Mouse (Mus musculus) myocyte (in vitro differentiated cells): Measurements from ENCODE around the gene Kif21a.

Source experiments
- CEBPB ChIP-seq: IDR thresholded peaks from 2 replicates; pipeline ENCODE4 v1.6.1; 2011; ENCODE audit warnings: mild to moderate bottlenecking, moderate library complexity; ENCODE audit not compliant: poor library complexity, insufficient read depth, severe bottlenecking
- E2F4 ChIP-seq: IDR thresholded peaks from one replicate; pipeline ENCODE4 v1.6.1; 2011; ENCODE audit warnings: mild to moderate bottlenecking, control low read depth, moderate library complexity; ENCODE audit not compliant: insufficient read depth
- MAX ChIP-seq: IDR thresholded peaks from one replicate; pipeline ENCODE4 v1.6.1; 2011; ENCODE audit warnings: low read depth, mild to moderate bottlenecking, control low read depth
- MYOD1 ChIP-seq, 3 experiments: IDR thresholded peaks; one replicate each; pipeline ENCODE4 v1.6.1; 2011; ENCODE audit warnings: control low read depth in 2 of 3, low read depth in 2 of 3, mild to moderate bottlenecking in 2 of 3, moderate library complexity in 1 of 3; ENCODE audit not compliant: insufficient read length in 2 of 3, control insufficient read depth in 1 of 3
- MYOG ChIP-seq, 3 experiments: IDR thresholded peaks; one replicate each; pipeline ENCODE4 v1.6.1; 2011; ENCODE audit warnings: control low read depth in 2 of 3, low read depth in 2 of 3, mild to moderate bottlenecking in 2 of 3; ENCODE audit not compliant: insufficient read length in 2 of 3, control insufficient read depth in 1 of 3, insufficient read depth in 1 of 3
- POLR2A ChIP-seq: IDR thresholded peaks from one replicate; pipeline ENCODE4 v1.6.1; 2011; ENCODE audit warnings: low read depth, mild to moderate bottlenecking, control low read depth, moderate library complexity; ENCODE audit not compliant: insufficient read length
- POLR2AphosphoS2 ChIP-seq: IDR thresholded peaks from one replicate; pipeline ENCODE4 v1.6.1; 2011; ENCODE audit warnings: low read depth, control low read depth; ENCODE audit not compliant: insufficient read length
- TCF12 ChIP-seq: IDR thresholded peaks from one replicate; pipeline ENCODE4 v1.6.1; 2011; ENCODE audit warnings: mild to moderate bottlenecking, control low read depth; ENCODE audit not compliant: poor library complexity, insufficient read depth, severe bottlenecking
- TCF3 ChIP-seq: IDR thresholded peaks from one replicate; pipeline ENCODE4 v1.6.1; 2011; ENCODE audit warnings: low read depth, control low read depth; ENCODE audit not compliant: insufficient read length
- USF1 ChIP-seq: IDR thresholded peaks from one replicate; pipeline ENCODE4 v1.6.1; 2011; ENCODE audit warnings: low read depth, mild to moderate bottlenecking, control low read depth, moderate library complexity

DNA sequence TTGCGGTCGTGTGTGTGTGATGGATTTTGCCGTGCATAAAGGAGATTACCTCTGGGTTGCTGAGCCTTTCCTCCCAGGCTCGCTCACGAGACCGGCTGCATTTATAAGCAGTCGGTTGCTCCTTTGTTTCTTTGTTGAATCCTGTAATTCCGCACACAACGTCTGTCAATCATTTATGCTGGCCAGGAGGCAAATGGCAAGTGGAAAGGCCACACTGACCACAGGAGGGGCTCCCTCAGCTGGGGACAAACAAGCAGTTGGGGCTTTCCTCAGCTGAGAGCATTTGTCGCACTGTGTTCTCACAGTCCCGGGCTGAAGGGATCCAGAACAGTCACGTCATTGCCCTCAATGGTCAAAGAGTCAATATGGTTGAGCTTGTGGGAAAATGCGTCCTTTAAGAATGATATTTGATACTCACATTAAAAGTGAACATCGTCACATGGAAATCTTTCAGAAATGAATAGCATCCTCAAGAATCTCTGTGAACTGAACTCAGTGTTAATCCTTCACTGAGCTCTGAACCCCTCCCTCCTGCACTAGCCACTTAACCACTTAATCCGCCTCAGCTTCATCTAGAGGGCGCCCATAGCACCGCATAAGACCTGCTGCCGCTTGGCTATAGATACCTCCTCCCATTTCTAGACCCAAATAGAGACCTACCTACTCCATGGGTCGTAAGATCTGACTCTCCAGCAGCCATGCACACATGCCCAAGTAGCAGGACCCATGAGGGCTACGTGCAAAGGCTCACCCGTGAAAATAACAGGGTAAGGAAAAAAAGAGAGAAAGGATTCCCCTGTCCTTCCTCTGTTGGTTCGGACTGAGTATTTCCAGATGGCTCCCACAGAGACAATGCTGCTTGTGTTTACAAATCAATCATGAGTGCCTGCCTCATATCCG is 32.2 kb downstream of the Kif21a start:
- TF ChIP-seq POLR2A = no peak
- TF ChIP-seq E2F4 = no peak
- no peak for TF ChIP-seq CEBPB
- TF ChIP-seq MAX = no peak
- TF ChIP-seq TCF3 = no peak
- no peak for TF ChIP-seq TCF12
- no peak for TF ChIP-seq POLR2AphosphoS2
- TF ChIP-seq USF1 = no peak
- TF ChIP-seq MYOD1 (IDR thresholded peaks at IDR 0.05; ENCODE audit: control insufficient read depth in 1 of 3, insufficient read length in 2 of 3, low read depth in 2 of 3) = no peak
- TF ChIP-seq MYOG (IDR thresholded peaks at IDR 0.05; ENCODE audit: control insufficient read depth in 1 of 3, insufficient read depth in 1 of 3, insufficient read length in 2 of 3, low read depth in 2 of 3) = no peak
